Mouse (Mus musculus): ENCODE results near the gene Gbp5. TPM values are rescaled to one million over a fixed set of nuclear protein-coding genes. Genes with fewer than 3 reads are reported as not detected.
A peak's percentile ranks its signal among the peaks of the same experiment; 100 is the strongest.
"Not testable (repeated sequence)": the region's sequence is repeated elsewhere in the genome, so short reads cannot be mapped to it uniquely, and the experiment has no call there.

The Gbp5 gene
- polyA plus RNA-seq, 1 experiment: not detected

DNA sequence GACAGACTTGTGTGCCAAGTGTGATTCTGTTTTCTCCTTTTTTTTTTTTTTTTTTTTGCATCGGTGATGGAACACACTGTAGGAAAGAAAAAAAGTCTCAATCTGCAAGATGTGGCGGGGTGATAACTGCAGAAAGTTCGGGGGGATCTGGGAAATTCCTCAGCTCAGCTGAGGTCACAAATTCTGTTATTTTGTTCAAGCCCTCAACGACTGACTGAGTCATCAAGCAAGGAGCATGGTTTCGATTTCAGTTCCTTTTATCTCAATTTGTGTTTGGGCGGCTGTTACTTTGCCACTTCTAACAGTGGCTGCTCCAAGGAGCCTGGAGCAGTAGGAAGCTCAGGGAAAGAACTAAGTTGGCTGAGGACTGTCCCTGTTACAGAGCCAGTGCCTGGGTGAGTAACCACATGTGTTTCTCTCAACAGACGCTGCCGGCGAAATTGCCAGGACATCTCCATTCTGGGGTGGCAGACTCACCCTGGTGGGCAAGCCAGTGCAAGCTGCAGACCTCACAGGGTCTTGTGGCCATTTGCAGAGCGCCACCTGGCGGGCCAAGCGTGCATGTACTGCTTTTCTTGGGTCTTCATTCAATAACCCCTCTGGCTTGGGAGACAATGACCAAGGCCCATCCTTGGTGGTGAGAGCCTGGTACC, 66.6 kb downstream of the Gbp5 start:
- Histone ChIP-seq H3K4me3 (replicated peaks) (peak overlapping the region; percentile 42), H3K27me3 (ENCODE audit: control insufficient read depth) (no peaks in the 10 kb centered on the region), H3K9me3 (ENCODE audit: control insufficient read depth, low read length) (no peaks in the 10 kb centered on the region), H3K4me1 (ENCODE audit: control insufficient read depth) (peaks cover 2% of the 10 kb centered on the region; the same call in 1 of the 2 replicates), H3K36me3 (ENCODE audit: control insufficient read depth) (no peaks in the 10 kb centered on the region)
- TF ChIP-seq GATA1 (IDR thresholded peaks at IDR 0.05; ENCODE audit: low read length): no peak
- TF ChIP-seq TAL1 (IDR thresholded peaks at IDR 0.05; ENCODE audit: low read length): no peak

DNA sequence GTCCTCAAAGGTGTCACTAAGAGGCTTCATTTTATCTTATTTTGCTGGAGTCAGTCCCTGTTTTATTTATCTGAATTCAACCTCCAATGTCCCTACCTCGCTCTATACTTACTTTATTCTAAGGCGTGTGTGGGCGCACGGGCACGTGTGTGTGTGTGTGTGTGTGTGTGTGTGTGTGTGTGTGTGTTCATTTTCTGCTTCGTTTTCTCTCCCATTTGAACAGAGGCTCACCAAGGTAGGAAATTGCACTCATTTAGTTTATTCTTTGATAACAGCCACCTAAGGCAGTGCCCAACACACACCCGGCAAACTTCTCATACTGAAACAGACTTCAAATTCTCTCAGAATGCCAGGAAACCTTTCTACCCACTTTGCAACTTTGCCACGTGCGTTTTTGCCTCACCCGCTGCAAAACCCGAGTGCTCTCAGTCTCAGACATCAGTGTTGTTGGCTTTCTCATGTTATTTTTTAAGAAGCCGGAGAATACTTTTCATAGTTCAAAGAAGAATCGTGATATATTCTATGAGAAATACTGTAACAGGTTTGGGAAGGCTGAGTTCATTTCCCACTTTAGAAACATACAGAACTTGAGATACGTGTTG, 67.4 kb downstream of the Gbp5 start:
- no peak overlapping the region for H3K4me3 ChIP-seq (replicated peaks)
- no peaks in the 10 kb centered on the region for H3K9me3 ChIP-seq (ENCODE audit: control insufficient read depth, low read length)
- peaks cover 2% of the 10 kb centered on the region; the same call in 1 of the 2 replicates for H3K4me1 ChIP-seq (ENCODE audit: control insufficient read depth)
- TF ChIP-seq TAL1 (IDR thresholded peaks at IDR 0.05; ENCODE audit: low read length) (no peak), GATA1 (IDR thresholded peaks at IDR 0.05; ENCODE audit: low read length) (no peak)
- H3K36me3 ChIP-seq (ENCODE audit: control insufficient read depth): no peaks in the 10 kb centered on the region
- no peaks in the 10 kb centered on the region for H3K27me3 ChIP-seq (ENCODE audit: control insufficient read depth)

DNA sequence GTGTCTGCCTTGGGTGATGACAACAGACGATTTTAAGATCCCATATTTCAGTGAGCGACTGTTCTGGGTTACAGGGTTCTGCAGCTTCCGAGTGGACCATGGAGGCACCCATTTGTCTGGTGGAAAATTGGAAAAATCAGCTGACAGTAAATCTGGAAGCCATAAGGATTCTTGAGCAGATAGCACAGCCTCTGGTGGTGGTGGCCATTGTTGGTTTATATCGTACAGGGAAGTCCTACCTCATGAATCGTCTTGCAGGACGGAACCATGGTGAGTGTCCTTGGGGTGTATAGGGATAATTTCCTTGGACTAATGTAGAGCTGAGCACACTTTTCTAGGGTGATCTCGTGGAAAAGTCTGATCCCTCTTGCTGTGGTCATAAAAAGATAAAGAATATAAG, 67.9 kb downstream of the Gbp5 start:
- TF ChIP-seq GATA1 (IDR thresholded peaks at IDR 0.05; ENCODE audit: low read length) (no peak), TAL1 (IDR thresholded peaks at IDR 0.05; ENCODE audit: low read length) (no peak)

DNA sequence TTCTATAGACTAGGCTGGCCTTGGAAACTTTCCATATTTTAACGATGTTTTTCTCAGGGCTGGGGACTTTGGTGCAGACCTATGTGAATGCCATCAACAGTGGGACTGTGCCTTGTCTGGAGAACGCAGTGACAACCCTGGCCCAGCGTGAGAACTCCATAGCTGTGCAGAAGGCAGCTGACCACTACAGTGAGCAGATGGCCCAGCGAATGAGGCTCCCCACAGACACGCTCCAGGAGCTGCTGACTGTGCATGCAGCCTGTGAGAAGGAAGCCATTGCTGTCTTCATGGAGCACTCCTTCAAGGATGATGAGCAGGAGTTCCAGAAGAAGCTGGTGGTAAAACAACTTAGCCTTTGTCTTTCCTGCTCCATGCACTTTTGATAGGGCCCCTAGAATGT, 73.7 kb downstream of the Gbp5 start:
- not testable (repeated sequence) for H3K4me3 ChIP-seq (replicated peaks); H3K4me1 ChIP-seq (ENCODE audit: control insufficient read depth); H3K36me3 ChIP-seq (ENCODE audit: control insufficient read depth); H3K27me3 ChIP-seq (ENCODE audit: control insufficient read depth); H3K9me3 ChIP-seq (ENCODE audit: control insufficient read depth, low read length)

More for the DNA sequence above, 67.9 kb downstream of the Gbp5 start:
- Histone ChIP-seq H3K27me3 (ENCODE audit: control insufficient read depth) (no peaks in the 10 kb centered on the region), H3K4me3 (replicated peaks) (no peak overlapping the region), H3K4me1 (ENCODE audit: control insufficient read depth) (peaks cover 2% of the 10 kb centered on the region; the same call in 1 of the 2 replicates), H3K36me3 (ENCODE audit: control insufficient read depth) (no peaks in the 10 kb centered on the region), H3K9me3 (ENCODE audit: control insufficient read depth, low read length) (no peaks in the 10 kb centered on the region)

DNA sequence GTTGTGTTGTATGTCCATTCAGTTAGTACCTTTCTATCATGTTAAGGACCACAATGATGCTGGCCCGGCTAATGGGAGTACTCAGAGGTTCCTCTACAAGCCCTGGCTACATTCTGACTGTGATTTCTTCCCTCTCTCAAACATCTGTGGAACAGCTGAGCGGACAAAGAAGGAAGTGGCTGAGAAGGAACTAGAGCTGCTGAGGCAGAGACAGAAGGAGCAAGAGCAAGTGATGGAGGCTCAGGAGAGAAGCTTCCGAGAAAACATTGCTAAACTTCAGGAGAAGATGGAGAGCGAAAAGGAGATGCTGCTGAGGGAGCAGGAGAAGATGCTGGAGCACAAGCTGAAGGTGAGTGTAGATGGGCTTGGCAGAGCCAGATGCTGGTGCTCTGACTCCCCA, 77.0 kb downstream of the Gbp5 start:
- TF ChIP-seq TAL1 (IDR thresholded peaks at IDR 0.05; ENCODE audit: low read length) (no peak), GATA1 (IDR thresholded peaks at IDR 0.05; ENCODE audit: low read length) (no peak)
- H3K4me1 ChIP-seq (ENCODE audit: control insufficient read depth): no peaks in the 10 kb centered on the region
- H3K9me3 ChIP-seq (ENCODE audit: control insufficient read depth, low read length): no peaks in the 10 kb centered on the region
- no peaks in the 10 kb centered on the region for H3K27me3 ChIP-seq (ENCODE audit: control insufficient read depth)
- no peaks in the 10 kb centered on the region for H3K36me3 ChIP-seq (ENCODE audit: control insufficient read depth)
- H3K4me3 ChIP-seq (replicated peaks): no peak overlapping the region

Other genes with a start within 250 kb of the Gbp5 start
- 0.44 and 1.1 TPM in 2 replicates for gene Pdlim5, start 98.3 kb upstream of the Gbp5 start, polyA plus RNA-seq (2012)
- 0.04 TPM in 2 replicates for gene Gbp7, start 36.4 kb downstream of the Gbp5 start, polyA plus RNA-seq (2012)
- not detected in 2 replicates for gene Gbp3, start 66.0 kb downstream of the Gbp5 start, polyA plus RNA-seq (2012)
- not detected in 2 replicates for gene Gbp2b, start 100.9 kb downstream of the Gbp5 start, polyA plus RNA-seq (2012)
- gene Gbp2, start 126.6 kb downstream of the Gbp5 start, polyA plus RNA-seq (2012): not detected in 2 replicates
- gene Kyat3, start 207.1 kb downstream of the Gbp5 start, polyA plus RNA-seq (2012): 0.05 TPM in 1 of 2 replicates, not detected in the other